Comparison of ENCODE assay signal across 7 mouse cellular contexts in the genomic region with DNA sequence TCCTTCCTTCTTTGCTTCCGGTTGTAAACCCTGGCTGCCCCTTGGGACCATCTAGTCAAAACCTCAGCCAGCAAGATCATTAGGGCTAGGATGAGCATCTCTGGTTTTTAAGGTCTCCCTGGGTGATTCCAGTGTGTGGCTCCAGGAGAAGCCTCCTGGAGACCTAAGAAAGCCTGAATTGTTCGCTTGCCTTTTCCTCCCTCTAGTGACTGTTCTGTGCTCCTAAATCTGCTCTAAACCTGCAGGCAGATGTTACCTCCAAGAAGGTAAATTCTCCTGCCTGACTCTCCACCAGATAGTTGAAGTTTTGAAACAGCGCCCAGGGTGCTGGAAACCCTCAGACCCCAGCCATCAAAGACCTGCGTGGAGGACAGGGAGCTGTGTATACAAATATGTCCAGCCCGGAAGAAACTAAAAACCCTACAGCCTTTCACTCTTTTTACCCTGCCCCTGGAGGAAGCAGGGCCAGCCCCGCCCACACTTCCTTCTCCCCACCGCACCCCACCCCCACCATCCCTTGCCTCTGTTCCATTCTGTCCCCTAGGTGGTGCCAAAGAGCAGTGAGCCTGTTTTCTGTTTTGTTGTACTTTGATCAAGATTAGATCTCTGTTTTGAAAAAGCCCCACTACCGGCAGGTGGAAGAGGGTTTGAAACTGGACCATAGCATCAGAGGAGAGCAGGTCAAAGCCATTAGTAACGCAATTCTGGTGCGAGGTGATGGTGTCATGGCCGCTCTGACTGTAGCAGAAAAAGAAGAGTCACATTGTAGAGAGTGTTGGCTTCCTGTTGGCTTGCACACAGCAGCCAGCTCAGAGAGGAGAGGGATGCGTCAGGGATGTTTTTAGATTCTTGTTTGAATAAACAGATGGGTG. TPM values are rescaled to one million over a fixed set of nuclear protein-coding genes. Genes with fewer than 3 reads are reported as not detected.
DNase-seq lines count a peak whose midpoint lies in the region; TF ChIP-seq lines count a peak whose summit lies in the region.

No protein-coding gene starts in this region.

- no peaks in the 10 kb centered on the region for H3K36me3 ChIP-seq in spleen, adult 2 months (ENCODE audit: control insufficient read depth, insufficient read depth, low read length)

- no peak; the same call in 1 of the 2 replicates for TF ChIP-seq POLR2A in spleen, adult 2 months (IDR thresholded peaks at IDR 0.05; ENCODE audit: low read depth, low read length)

- H3K4me1 ChIP-seq in spleen, adult 2 months (ENCODE audit: control insufficient read depth, insufficient read depth, insufficient read length) = peaks cover 12% of the 10 kb centered on the region; the same call in 1 of the 2 replicates

- peak overlapping the region; percentile 72 for H3K27ac ChIP-seq in gastrocnemius, adult 2 months
- peak overlapping the region; percentile 85 for H3K27ac ChIP-seq in spleen, adult 2 months (ENCODE audit: insufficient read depth, low read length)

- 2% methylated on average over 12 of the region's 12 CpGs for WGBS in spleen, adult 2 months

- TF ChIP-seq CTCF in gastrocnemius, adult 2 months (IDR thresholded peaks at IDR 0.05) = peak; percentile 70
- peak; percentile 31; the same call in 1 of the 2 replicates for TF ChIP-seq CTCF in spleen, adult 2 months (IDR thresholded peaks at IDR 0.05; ENCODE audit: extremely low read depth, insufficient read depth, insufficient read length, insufficient replicate concordance)

- peak overlapping the region; percentile 64 for H3K4me3 ChIP-seq in gastrocnemius, adult 2 months
- peak overlapping the region; percentile 52 for H3K4me3 ChIP-seq in spleen, adult 2 months (ENCODE audit: extremely low read depth, insufficient read depth, insufficient read length)

- intact Hi-C loops in gastrocnemius, adult 2 months (cut with DNase I) = loop anchor here (1.0 to 5.0 kb wide), 2 partner anchors 225 to 943 kb away; no protein-coding TSS in a partner anchor
- intact Hi-C loops in left cerebral cortex, postnatal 36 days (cut with DNase I) = loop anchor here (10.0 kb wide), 1 partner anchor 450 kb away; the partner anchor contains the start of gene Tox3

- peak; percentile 91 for DNase-seq in ZHBTc4 (ENCODE audit: low read depth, low spot score)
- peak; percentile 19 for DNase-seq in cerebellum, adult 9-11 months
- DNase-seq in gastrocnemius, adult 2 months = peak; percentile 78
- DNase-seq in hindlimb bud, embryonic 11.5 days (ENCODE audit: extremely low spot score, low read depth, low spot score) = peak; percentile 50
- peak; percentile 16 to 48 for DNase-seq in left cerebral cortex, postnatal 36 days (ENCODE audit: low spot score in 2 of 2)
- DNase-seq in mesoderm, embryonic 11.5 days (ENCODE audit: low read depth, low spot score) = peak; percentile 77
- DNase-seq in spleen, adult 2 months (ENCODE audit: low read depth in 1 of 2, low spot score in 2 of 2) = peak; percentile 80 to 82

- no peaks in the 10 kb centered on the region for H3K27me3 ChIP-seq in spleen, adult 2 months (ENCODE audit: control insufficient read depth, insufficient read depth, low read length)

RNA-seq across cellular contexts. Expression of gene Gm19935, which starts 22.0 kb away (rescaled TPM):
- total RNA-seq in gastrocnemius, adult 2 months (2021) = not detected
- 1 to 10 TPM; 1.4 TPM for total RNA-seq in left cerebral cortex, postnatal 36 days (2021)
- not detected in 2 replicates for polyA plus RNA-seq in spleen, adult 2 months (2012; rRNA removed)

RNA-seq across cellular contexts. Expression of gene Chd9, which starts 32.9 kb away (rescaled TPM):
- 10 to 100 TPM; 47.2 to 49.5 TPM for total RNA-seq in gastrocnemius, adult 2 months (2021)
- 100 to 1,000 TPM; 183 to 217 TPM for total RNA-seq in left cerebral cortex, postnatal 36 days (2021)
- polyA plus RNA-seq in spleen, adult 2 months (2012; rRNA removed) = 68.2 and 99.5 TPM in 2 replicates

Comparison
In these comparisons a context has a peak if more than half of its experiments do, and no peak if none do; other contexts are left out.
1. Peak in every context shown above with its lines: DNase-seq, H3K4me3 ChIP-seq and H3K27ac ChIP-seq.
2. DNase-seq: peak in every context shown above with its lines; median percentile 91 in ZHBTc4; 81 in spleen, adult 2 months; 78 in gastrocnemius, adult 2 months; 77 in mesoderm, embryonic 11.5 days; 50 in hindlimb bud, embryonic 11.5 days; 32 in left cerebral cortex, postnatal 36 days; 19 in cerebellum, adult 9-11 months.